Mouse (Mus musculus) MEL (cell line): ENCODE data around the gene Mcl1. TPM values are rescaled to one million over a fixed set of nuclear protein-coding genes. Genes with fewer than 3 reads are reported as not detected.

Experiments used
- DNase-seq: peaks from one replicate; pipeline ENCODE4 v3.0.0; 2011; ENCODE audit warnings: low read depth, low spot score
- H3K27ac ChIP-seq: 2 replicates; pipeline ENCODE4 v1.5.1; 2012; ENCODE audit warnings: low read depth, mild to moderate bottlenecking, control low read depth, low read length, moderate library complexity; ENCODE audit not compliant: control insufficient read depth
- H3K27me3 ChIP-seq, 2 experiments: fragments of 150-350 bp in 1 of 2; sonication (generic) in 1 of 2; 2 replicates each; pipeline ENCODE4 v1.6.1; 2012; ENCODE audit warnings: low read length in 2 of 2, mild to moderate bottlenecking in 2 of 2, improper control_type of control experiment in 1 of 2, moderate library complexity in 1 of 2; ENCODE audit not compliant: insufficient read depth in 2 of 2, control insufficient read depth in 1 of 2
- H3K36me3 ChIP-seq, 2 experiments: 2 replicates each; pipeline ENCODE4 v1.6.1; 2012 to 2014; ENCODE audit warnings: low read length in 2 of 2, improper control_type of control experiment in 1 of 2, inconsistent platforms in 1 of 2, mild to moderate bottlenecking in 1 of 2; ENCODE audit not compliant: insufficient read depth in 2 of 2, control insufficient read depth in 1 of 2
- H3K4me1 ChIP-seq, 2 experiments: fragments of 150-350 bp in 1 of 2; sonication (generic) in 1 of 2; 2 replicates each; pipeline ENCODE4 v1.6.1; 2012; ENCODE audit warnings: low read length in 2 of 2, improper control_type of control experiment in 1 of 2, mild to moderate bottlenecking in 1 of 2; ENCODE audit not compliant: insufficient read depth in 2 of 2, control insufficient read depth in 1 of 2
- H3K4me3 ChIP-seq, 2 experiments: fragments of 150-350 bp in 1 of 2; sonication (generic) in 1 of 2; 2 replicates each; pipeline ENCODE4 v1.5.1; 2012; ENCODE audit warnings: low read depth in 2 of 2, low read length in 2 of 2, mild to moderate bottlenecking in 2 of 2, moderate library complexity in 2 of 2, control low read depth in 1 of 2, improper control_type of control experiment in 1 of 2; ENCODE audit not compliant: control insufficient read depth in 1 of 2, insufficient read depth in 1 of 2
- H3K79me2 ChIP-seq: 2 replicates; pipeline ENCODE4 v1.6.1; 2012; ENCODE audit warnings: mild to moderate bottlenecking, low read length, moderate library complexity; ENCODE audit not compliant: control insufficient read depth, poor library complexity, insufficient read depth
- H3K9ac ChIP-seq: 2 replicates; pipeline ENCODE4 v1.6.1; 2012; ENCODE audit warnings: low read depth, mild to moderate bottlenecking, control low read depth, low read length, moderate library complexity; ENCODE audit not compliant: control insufficient read depth, poor library complexity, severe bottlenecking
- H3K9me3 ChIP-seq: fragments of 150-350 bp; sonication (generic); replicated peaks from 2 replicates; pipeline ENCODE4 v1.6.1; 2012; ENCODE audit warnings: mild to moderate bottlenecking, low read length, improper control_type of control experiment, moderate library complexity; ENCODE audit not compliant: insufficient read depth
- BHLHE40 ChIP-seq: IDR thresholded peaks from 2 replicates; pipeline ENCODE4 v1.6.1; 2012; ENCODE audit warnings: low read depth, mild to moderate bottlenecking, inconsistent platforms, low read length, improper control_type of control experiment, borderline replicate concordance
- E2F4 ChIP-seq: IDR thresholded peaks from 2 replicates; pipeline ENCODE4 v1.6.1; 2011; ENCODE audit warnings: low read depth, low read length, improper control_type of control experiment, borderline replicate concordance
- ELF1 ChIP-seq: IDR thresholded peaks from 2 replicates; pipeline ENCODE4 v1.6.1; 2014; ENCODE audit warnings: low read depth, mild to moderate bottlenecking, inconsistent platforms, low read length, improper control_type of control experiment, moderate library complexity
- ETS1 ChIP-seq: IDR thresholded peaks from 2 replicates; pipeline ENCODE4 v1.6.1; 2012; ENCODE audit warnings: low read depth, mild to moderate bottlenecking, inconsistent platforms, low read length, improper control_type of control experiment, moderate library complexity
- GABPA ChIP-seq: IDR thresholded peaks from 2 replicates; pipeline ENCODE4 v1.6.1; 2012; ENCODE audit warnings: low read depth, mild to moderate bottlenecking, inconsistent platforms, low read length, improper control_type of control experiment, moderate library complexity
- GATA1 ChIP-seq: IDR thresholded peaks from 2 replicates; pipeline ENCODE4 v1.6.1; 2011; ENCODE audit warnings: low read depth, low read length, improper control_type of control experiment
- KAT2A ChIP-seq: conservative IDR thresholded peaks from 2 replicates; pipeline ENCODE4 v1.6.1; 2012; ENCODE audit warnings: low read depth, low read length, improper control_type of control experiment, inconsistent platforms
- MAFK ChIP-seq: IDR thresholded peaks from 2 replicates; pipeline ENCODE4 v1.6.1; 2011; ENCODE audit warnings: low read depth, mild to moderate bottlenecking, low read length, improper control_type of control experiment, borderline replicate concordance
- MAX ChIP-seq: IDR thresholded peaks from 2 replicates; pipeline ENCODE4 v1.6.1; 2011; ENCODE audit warnings: low read length, improper control_type of control experiment
- MAZ ChIP-seq: IDR thresholded peaks from 2 replicates; pipeline ENCODE4 v1.6.1; 2012; ENCODE audit warnings: low read depth, mild to moderate bottlenecking, inconsistent platforms, low read length, improper control_type of control experiment
- MEF2A ChIP-seq: IDR thresholded peaks from 2 replicates; pipeline ENCODE4 v1.6.1; 2014; ENCODE audit warnings: low read depth, mild to moderate bottlenecking, inconsistent platforms, low read length, improper control_type of control experiment; ENCODE audit not compliant: poor library complexity, insufficient replicate concordance, severe bottlenecking; ENCODE audit errors: extremely low read depth
- MXI1 ChIP-seq: IDR thresholded peaks from 2 replicates; pipeline ENCODE4 v1.6.1; 2011; ENCODE audit warnings: mild to moderate bottlenecking, low read depth, low read length, improper control_type of control experiment
- MYB ChIP-seq: IDR thresholded peaks from 2 replicates; pipeline ENCODE4 v1.6.1; 2011; ENCODE audit warnings: mild to moderate bottlenecking, low read depth, low read length, improper control_type of control experiment
- MYC ChIP-seq: IDR thresholded peaks from 2 replicates; pipeline ENCODE4 v1.6.1; 2011; ENCODE audit warnings: low read depth, mild to moderate bottlenecking, low read length, improper control_type of control experiment, moderate library complexity
- NELFE ChIP-seq: IDR thresholded peaks from 2 replicates; pipeline ENCODE4 v1.6.1; 2011; ENCODE audit warnings: low read depth, low read length, improper control_type of control experiment
- POLR2AphosphoS2 ChIP-seq: IDR thresholded peaks from 2 replicates; pipeline ENCODE4 v1.6.1; 2011; ENCODE audit warnings: low read length, improper control_type of control experiment
- RCOR1 ChIP-seq: IDR thresholded peaks from 2 replicates; pipeline ENCODE4 v1.6.1; 2012; ENCODE audit warnings: low read depth, mild to moderate bottlenecking, inconsistent platforms, low read length, improper control_type of control experiment
- SIN3A ChIP-seq: IDR thresholded peaks from 2 replicates; pipeline ENCODE4 v1.6.1; 2012; ENCODE audit warnings: low read length, improper control_type of control experiment, inconsistent platforms
- SMC3 ChIP-seq: IDR thresholded peaks from 2 replicates; pipeline ENCODE4 v1.6.1; 2011; ENCODE audit warnings: low read depth, low read length, improper control_type of control experiment
- TCF12 ChIP-seq: IDR thresholded peaks from 2 replicates; pipeline ENCODE4 v1.6.1; 2014; ENCODE audit warnings: low read depth, mild to moderate bottlenecking, inconsistent platforms, low read length, improper control_type of control experiment, moderate library complexity
- UBTF ChIP-seq: IDR thresholded peaks from 2 replicates; pipeline ENCODE4 v1.6.1; 2012; ENCODE audit warnings: low read depth, mild to moderate bottlenecking, inconsistent platforms, low read length, improper control_type of control experiment, moderate library complexity, borderline replicate concordance; ENCODE audit not compliant: insufficient read depth
- USF2 ChIP-seq, 2 experiments: IDR thresholded peaks; 2 replicates each; pipeline ENCODE4 v1.6.1; 2011 to 2012; ENCODE audit warnings: improper control_type of control experiment in 2 of 2, low read length in 2 of 2, borderline replicate concordance in 1 of 2, inconsistent platforms in 1 of 2, low read depth in 1 of 2, mild to moderate bottlenecking in 1 of 2; ENCODE audit not compliant: insufficient read depth in 1 of 2
- ZC3H11A ChIP-seq: IDR thresholded peaks from 2 replicates; pipeline ENCODE4 v1.6.1; 2012; ENCODE audit warnings: low read depth, mild to moderate bottlenecking, inconsistent platforms, low read length, improper control_type of control experiment
- ZMIZ1 ChIP-seq: IDR thresholded peaks from 2 replicates; pipeline ENCODE4 v1.6.1; 2012; ENCODE audit warnings: low read depth, mild to moderate bottlenecking, inconsistent platforms, low read length, improper control_type of control experiment, moderate library complexity
- polyA plus RNA-seq, 2 experiments: library from polyadenylated mRNA; stranded (reverse) in 1 of 2; unstranded in 1 of 2; fragments of >175 nt in 1 of 2; fragments of >200 nt in 1 of 2; gene quantifications; 2 replicates each; pipeline versions ENCODE4 v1.2.1 to v1.2.4; 2012; ENCODE audit warnings: low replicate concordance in 2 of 2, low read depth in 1 of 2; ENCODE audit not compliant: insufficient read length in 2 of 2, insufficient read depth in 1 of 2, missing spikeins in 1 of 2
- total RNA-seq: library from RNA; depleted of rRNA; stranded (reverse); fragments of 300-350 nt; gene quantifications from 2 replicates; pipeline ENCODE4 v1.2.3, GENCODE M21; 2012

Gene Mcl1
- total and polyA plus RNA-seq, 3 experiments: 142 to 211 (median 156) TPM

GRCm38 (mm10) chr3:95679551-95679950 is 21.0 kb downstream of the Mcl1 start:
- H3K9me3 ChIP-seq: no peaks in the 10 kb centered on the region
- DNase-seq: no peak
- H3K4me3 ChIP-seq: no peak overlapping the region
- TF ChIP-seq POLR2AphosphoS2 (no peak), ETS1 (no peak), NELFE (no peak), TCF12 (no peak), SMC3 (no peak), E2F4 (no peak), GABPA (no peak), MAZ (no peak), SIN3A (no peak), USF2 (IDR thresholded peaks at IDR 0.05; ENCODE audit: borderline replicate concordance in 1 of 2, insufficient read depth in 1 of 2, low read depth in 1 of 2, low read length in 2 of 2) (no peak), MXI1 (no peak), MEF2A (no peak), MAFK (no peak), MAX (no peak), GATA1 (no peak)
- H3K27ac ChIP-seq: no peak overlapping the region
- no peak overlapping the region for H3K9ac ChIP-seq
- H3K27me3 ChIP-seq: no peaks in the 10 kb centered on the region
- H3K4me1 ChIP-seq: peaks cover 26 to 29% of the 10 kb centered on the region in 2 experiments
- H3K36me3 ChIP-seq: peaks cover 0 to 26% of the 10 kb centered on the region in 2 experiments; a peak in 2 of 4 replicates
- H3K79me2 ChIP-seq: no peaks in the 10 kb centered on the region; the same call in 1 of the 2 replicates

DNA sequence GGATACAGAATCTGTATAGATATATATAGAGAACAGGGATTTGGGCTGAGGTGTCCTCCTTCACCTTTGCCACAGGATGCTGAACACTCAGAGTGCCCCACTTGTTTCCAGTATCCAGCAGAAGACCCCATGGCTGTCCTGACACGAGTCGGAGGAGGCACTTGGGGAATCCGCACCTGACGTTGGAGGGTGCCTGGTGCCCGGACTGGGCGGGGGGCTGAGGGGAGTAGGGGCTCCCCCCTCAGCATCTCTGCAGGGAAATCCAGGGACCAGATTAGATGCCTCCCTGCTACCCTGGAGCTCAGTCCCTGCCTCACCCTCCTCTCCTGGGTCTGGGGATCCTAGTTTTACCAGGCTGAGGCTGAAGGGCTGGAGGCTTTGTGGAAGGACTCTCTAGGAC is 22.1 kb downstream of the Mcl1 start:
- Histone ChIP-seq H3K27me3 (no peaks in the 10 kb centered on the region), H3K9ac (no peak overlapping the region), H3K9me3 (no peaks in the 10 kb centered on the region), H3K4me1 (peaks cover 15 to 18% of the 10 kb centered on the region in 2 experiments), H3K27ac (no peak overlapping the region)
- no peak for DNase-seq
- TF ChIP-seq E2F4 (no peak), ZC3H11A (no peak), SMC3 (no peak), MAZ (no peak), ZMIZ1 (no peak), MYB (no peak), MYC (no peak), RCOR1 (no peak), UBTF (no peak), ELF1 (no peak), GATA1 (no peak), USF2 (IDR thresholded peaks at IDR 0.05; ENCODE audit: borderline replicate concordance in 1 of 2, insufficient read depth in 1 of 2, low read depth in 1 of 2, low read length in 2 of 2) (no peak), KAT2A (no peak), TCF12 (no peak), BHLHE40 (no peak), MAFK (no peak)
- TF ChIP-seq, all 39 proteins: peak for 0
- H3K79me2 ChIP-seq: no peaks in the 10 kb centered on the region
- H3K36me3 ChIP-seq: peaks cover 0 to 14% of the 10 kb centered on the region in 2 experiments; a peak in 2 of 4 replicates
- no peak overlapping the region for H3K4me3 ChIP-seq
